10 mouse cellular contexts compared by ENCODE assay signal in the genomic region with DNA sequence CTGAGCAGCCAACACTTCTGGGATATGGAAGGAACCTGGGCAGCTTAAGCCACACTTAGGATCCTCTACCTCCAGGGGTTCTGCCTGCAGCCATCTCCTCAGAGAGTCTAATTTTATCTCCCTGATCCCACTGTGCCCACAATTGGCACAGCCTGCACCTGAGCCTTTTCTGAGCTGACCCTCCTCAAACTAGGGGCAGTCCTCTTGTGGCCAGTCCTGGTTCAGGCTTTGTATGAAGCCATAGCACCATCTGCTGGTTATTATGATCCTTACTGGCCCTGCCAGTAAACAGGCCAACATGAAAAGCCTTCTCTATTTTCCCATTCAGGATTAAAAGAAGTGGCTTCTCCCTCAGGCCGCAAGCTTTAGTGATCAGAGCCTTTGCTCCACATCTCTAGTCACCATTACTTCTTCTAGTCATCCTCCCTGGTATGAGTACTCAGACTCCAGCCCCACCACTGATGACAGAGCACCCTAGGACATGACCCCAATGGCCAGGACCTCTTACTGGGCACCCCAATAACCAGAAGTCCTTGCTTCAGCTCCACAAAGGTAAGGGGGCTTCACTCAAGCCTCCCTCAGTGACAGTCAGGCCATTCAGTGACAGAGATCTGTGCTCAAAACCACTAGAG. TPM values are rescaled to one million over a fixed set of nuclear protein-coding genes. Genes with fewer than 3 reads are reported as not detected.
DNase-seq lines count a peak whose midpoint lies in the region; ATAC-seq and TF ChIP-seq lines count a peak whose summit lies in the region.
"Had no signal": no experiment of that assay in that cellular context is flagged by ENCODE, and none has a peak within 500 bp of the region (broad histone marks: within the 10 kb centered on the region; RNA-seq: fewer than 3 reads in every experiment).

No protein-coding gene starts in this region.

- no peaks in the 10 kb centered on the region for H3K36me3 ChIP-seq in neural tube, embryonic 13.5 days
- no peaks in the 10 kb centered on the region for H3K36me3 ChIP-seq in thymus, adult 2 months (ENCODE audit: control insufficient read depth, insufficient read depth, low read length)
- H3K36me3 ChIP-seq: G1E had no signal

- intact Hi-C loops in heart, postnatal 36 days (cut with DNase I) = no loop called here

- 65% methylated on average over 1 of the region's 1 CpGs for WGBS in neural tube, embryonic 13.5 days
- 79% methylated on average over 1 of the region's 1 CpGs for WGBS in thymus, adult 2 months

- no peak overlapping the region for H3K9ac ChIP-seq in neural tube, embryonic 13.5 days

- DNase-seq in cerebellum, adult 9-10 months = peak; percentile 46
- DNase-seq in cerebellum, adult 11-12 months = no peak
- peak; percentile 47 for DNase-seq in 416B (ENCODE audit: low read depth)
- peak; percentile 59 to 62 for DNase-seq in cerebellum, postnatal 14 days
- DNase-seq in heart, postnatal 36 days = peak; percentile 20 to 27
- peak; percentile 36 to 45 for DNase-seq in layer of hippocampus, postnatal 14 days (ENCODE audit: low spot score in 2 of 2)
- DNase-seq in thymus, adult 2 months = no peak

- ATAC-seq in neural tube, embryonic 13.5 days (ENCODE audit: low read depth) = peak; percentile 57

- TF ChIP-seq CTCF in thymus, adult 2 months (IDR thresholded peaks at IDR 0.05; ENCODE audit: borderline replicate concordance, control insufficient read depth, extremely low read depth, insufficient read depth, low read length, poor library complexity) = no peak

- no peaks in the 10 kb centered on the region for H3K4me1 ChIP-seq in neural tube, embryonic 13.5 days (replicated peaks)
- H3K4me1 ChIP-seq in thymus, adult 2 months (replicated peaks; ENCODE audit: control insufficient read depth, insufficient read depth, low read length) = no peaks in the 10 kb centered on the region

- H3K9me3 ChIP-seq in neural tube, embryonic 13.5 days = no peaks in the 10 kb centered on the region
- H3K9me3 ChIP-seq: G1E had no signal

- H3K27ac ChIP-seq in neural tube, embryonic 13.5 days (replicated peaks) = no peak overlapping the region
- no peak overlapping the region for H3K27ac ChIP-seq in thymus, adult 2 months (ENCODE audit: control insufficient read depth, insufficient read depth, low read length)

- H3K4me2 ChIP-seq in neural tube, embryonic 13.5 days = no peak overlapping the region

- H3K27me3 ChIP-seq in neural tube, embryonic 13.5 days = no peaks in the 10 kb centered on the region
- no peaks in the 10 kb centered on the region for H3K27me3 ChIP-seq in thymus, adult 2 months (ENCODE audit: control insufficient read depth, insufficient read depth, low read length)

- no peak overlapping the region for H3K4me3 ChIP-seq in neural tube, embryonic 13.5 days
- H3K4me3 ChIP-seq in thymus, adult 2 months (ENCODE audit: control insufficient read depth, insufficient read depth, low read length) = no peak overlapping the region

- TF ChIP-seq POLR2A in thymus, adult 2 months (IDR thresholded peaks at IDR 0.05; ENCODE audit: control insufficient read depth, extremely low read depth, insufficient read depth, low read length, poor library complexity) = no peak

RNA-seq across cellular contexts. Expression of gene Smpd1, which starts 26.7 kb away (rescaled TPM):
- 100 to 1,000 TPM; 156 to 163 TPM for total RNA-seq in heart, postnatal 36 days (2021)
- 10 to 100 TPM; 90.1 to 93.9 TPM for total RNA-seq in layer of hippocampus, postnatal 14 days (2021)
- 62.0 and 71.4 TPM in 2 replicates for polyA plus RNA-seq in neural tube, embryonic 13.5 days (2015; fragmentation: Nextera tagmentation; extraction: Ambion mirVana)
- 43.3 and 47.7 TPM in 2 replicates for polyA plus RNA-seq in thymus, adult 2 months (2012; rRNA removed)

RNA-seq across cellular contexts. Expression of gene Cavin3, which starts 45.3 kb away (rescaled TPM):
- total RNA-seq in heart, postnatal 36 days (2021) = 10 to 100 TPM; 19.9 to 22.4 TPM
- 10 to 100 TPM; 13.8 to 14.1 TPM for total RNA-seq in layer of hippocampus, postnatal 14 days (2021)
- polyA plus RNA-seq in neural tube, embryonic 13.5 days (2015; fragmentation: Nextera tagmentation; extraction: Ambion mirVana) = 30.8 and 31.6 TPM in 2 replicates
- polyA plus RNA-seq in thymus, adult 2 months (2012; rRNA removed) = 12.7 and 14.5 TPM in 2 replicates
- total RNA-seq: G1E; neutrophil, adult 5-6 weeks had no signal
- polyA plus RNA-seq: G1E had no signal

RNA-seq across cellular contexts. Expression of gene Apbb1, which starts 54.0 kb away (rescaled TPM):
- 100 to 1,000 TPM; 116 TPM for total RNA-seq in heart, postnatal 36 days (2021)
- 100 to 1,000 TPM; 368 to 375 TPM for total RNA-seq in layer of hippocampus, postnatal 14 days (2021)
- 206 and 248 TPM in 2 replicates for polyA plus RNA-seq in neural tube, embryonic 13.5 days (2015; fragmentation: Nextera tagmentation; extraction: Ambion mirVana)
- polyA plus RNA-seq in thymus, adult 2 months (2012; rRNA removed) = 17.7 and 34.8 TPM in 2 replicates

Comparison
In these comparisons a context has a peak if more than half of its experiments do, and no peak if none do; other contexts are left out.
1. DNase-seq: peak in cerebellum, adult 9-10 months (single experiment), 416B (single experiment), cerebellum, postnatal 14 days (2 of 2), heart, postnatal 36 days (2 of 2) and layer of hippocampus, postnatal 14 days (2 of 2); none in cerebellum, adult 11-12 months (single experiment) and thymus, adult 2 months (single experiment).